Mouse (Mus musculus) cerebellum, postnatal 10 days (tissue): Measurements from ENCODE around the gene Cstf3.
A peak's percentile ranks its signal among the peaks of the same experiment; 100 is the strongest.
"Not testable (repeated sequence)": the region's sequence is repeated elsewhere in the genome, so short reads cannot be mapped to it uniquely, and the experiment has no call there.

Source experiments
- DNase-seq, 2 experiments: peaks; one replicate each; pipeline ENCODE4 v3.0.0; 2021; ENCODE audit warnings: mixed read lengths in 2 of 2

Cstf3 gene

GRCm38 (mm10) chr2:104590068-104590828, at the start of gene Cstf3:
Gene Cstf3 (plus strand): TSS chr2:104590523.
- peak; percentile 99 to 100 for DNase-seq

GRCm38 (mm10) chr2:104556711-104557110, 33.6 kb upstream of the Cstf3 start:
- DNase-seq: not testable (repeated sequence)

GRCm38 (mm10) chr2:104557722-104558121, 32.6 kb upstream of the Cstf3 start:
- DNase-seq: no peak

GRCm38 (mm10) chr2:104558326-104558725, 32.0 kb upstream of the Cstf3 start:
- no peak for DNase-seq

- DNase-seq: no peak
Observed at GRCm38 (mm10) chr2:104558938-104559337, 31.4 kb upstream of the Cstf3 start.

GRCm38 (mm10) chr2:104559591-104560380, 30.5 kb upstream of the Cstf3 start:
- no peak for DNase-seq

- no peak for DNase-seq
Observed at GRCm38 (mm10) chr2:104561386-104561785, 28.9 kb upstream of the Cstf3 start.

- DNase-seq: no peak
Observed at GRCm38 (mm10) chr2:104561986-104562532, 28.3 kb upstream of the Cstf3 start.

GRCm38 (mm10) chr2:104572066-104572465, 18.3 kb upstream of the Cstf3 start:
- no peak for DNase-seq

- DNase-seq: no peak
Observed at GRCm38 (mm10) chr2:104576216-104576615, 14.1 kb upstream of the Cstf3 start.

- no peak for DNase-seq
Observed at GRCm38 (mm10) chr2:104578021-104578420, 12.3 kb upstream of the Cstf3 start.

- no peak for DNase-seq
Observed at GRCm38 (mm10) chr2:104578836-104579604, 11.3 kb upstream of the Cstf3 start.

- DNase-seq: no peak
Observed at GRCm38 (mm10) chr2:104579784-104580446, 10.4 kb upstream of the Cstf3 start.

GRCm38 (mm10) chr2:104581281-104581879, 8.9 kb upstream of the Cstf3 start:
- no peak for DNase-seq

GRCm38 (mm10) chr2:104583032-104583431, 7.3 kb upstream of the Cstf3 start:
- DNase-seq: no peak

GRCm38 (mm10) chr2:104584226-104584625, 6.1 kb upstream of the Cstf3 start:
- DNase-seq: no peak

- peak in 1 of 2 experiments; percentile 18 for DNase-seq
Observed at GRCm38 (mm10) chr2:104585645-104586044, 4.7 kb upstream of the Cstf3 start.

GRCm38 (mm10) chr2:104588552-104588951, 1.8 kb upstream of the Cstf3 start:
- DNase-seq: no peak

- DNase-seq: no peak
Observed at GRCm38 (mm10) chr2:104590829-104591117, 450 bp downstream of the Cstf3 start.

GRCm38 (mm10) chr2:104591141-104591540, 818 bp downstream of the Cstf3 start:
- peak in 1 of 2 experiments; percentile 9 for DNase-seq

GRCm38 (mm10) chr2:104595063-104595462, 4.7 kb downstream of the Cstf3 start:
- no peak for DNase-seq

GRCm38 (mm10) chr2:104603431-104603830, 13.1 kb downstream of the Cstf3 start:
- no peak for DNase-seq
